In genomic region chr12:24950376-24951046, GRCm38 (mm10) we compare ENCODE assay signal across 12 mouse cellular contexts. TPM values are rescaled to one million over a fixed set of nuclear protein-coding genes. Genes with fewer than 3 reads are reported as not detected.
DNase-seq lines count a peak whose midpoint lies in the region; ATAC-seq and TF ChIP-seq lines count a peak whose summit lies in the region.
"Had no signal": no experiment of that assay in that cellular context is flagged by ENCODE, and none has a peak within 500 bp of the region (broad histone marks: within the 10 kb centered on the region; RNA-seq: fewer than 3 reads in every experiment).

No protein-coding gene starts in this region.

- TF ChIP-seq POLR2A in heart, adult 2 months (IDR thresholded peaks at IDR 0.05; ENCODE audit: insufficient read depth, low read depth, low read length): no peak
- no peak for TF ChIP-seq POLR2A in cortical plate, adult 2 months (IDR thresholded peaks at IDR 0.05; ENCODE audit: extremely low read depth, insufficient read depth, low read length)

- H3K4me1 ChIP-seq in heart, adult 2 months (ENCODE audit: control insufficient read depth, insufficient read depth, low read length): no peaks in the 10 kb centered on the region
- no peaks in the 10 kb centered on the region for H3K4me1 ChIP-seq in midbrain, postnatal 0 days (ENCODE audit: insufficient read depth, low read length)
- H3K4me1 ChIP-seq in midbrain, embryonic 16.5 days (ENCODE audit: control insufficient read depth, insufficient read depth, low read length): no peaks in the 10 kb centered on the region
- no peaks in the 10 kb centered on the region for H3K4me1 ChIP-seq in cortical plate, adult 2 months (ENCODE audit: control insufficient read depth, insufficient read depth, low read length)
- H3K4me1 ChIP-seq: intestine, embryonic 15.5 days had no signal

- no peaks in the 10 kb centered on the region for H3K36me3 ChIP-seq in heart, adult 2 months (ENCODE audit: control insufficient read depth, insufficient read depth, low read length)
- H3K36me3 ChIP-seq in midbrain, postnatal 0 days (ENCODE audit: insufficient read depth, low read length): peaks cover 24% of the 10 kb centered on the region
- peaks cover 31% of the 10 kb centered on the region for H3K36me3 ChIP-seq in midbrain, embryonic 16.5 days (ENCODE audit: control insufficient read depth, insufficient read depth, low read length)

- peak; percentile 52 for TF ChIP-seq CTCF in heart, adult 2 months (IDR thresholded peaks at IDR 0.05)
- TF ChIP-seq CTCF in midbrain, postnatal 0 days (IDR thresholded peaks at IDR 0.05): peak; percentile 68
- TF ChIP-seq CTCF in cortical plate, adult 2 months (IDR thresholded peaks at IDR 0.05; ENCODE audit: extremely low read depth, insufficient read depth, low read length): peak; percentile 36

- no peaks in the 10 kb centered on the region for H3K9me3 ChIP-seq in midbrain, postnatal 0 days (ENCODE audit: low read length)
- no peaks in the 10 kb centered on the region for H3K9me3 ChIP-seq in midbrain, embryonic 16.5 days (replicated peaks; ENCODE audit: control insufficient read depth, low read length, poor library complexity, severe bottlenecking)
- H3K9me3 ChIP-seq: intestine, embryonic 15.5 days; limb, embryonic 13.5 days had no signal

- no peaks in the 10 kb centered on the region for H3K27me3 ChIP-seq in heart, adult 2 months (ENCODE audit: control insufficient read depth, insufficient read depth, low read length)
- H3K27me3 ChIP-seq in midbrain, postnatal 0 days (ENCODE audit: insufficient read depth, low read length): no peaks in the 10 kb centered on the region
- H3K27me3 ChIP-seq in midbrain, embryonic 16.5 days (ENCODE audit: control insufficient read depth, insufficient read depth, low read depth, low read length): no peaks in the 10 kb centered on the region
- H3K27me3 ChIP-seq: intestine, embryonic 15.5 days; limb, embryonic 13.5 days had no signal

- no peak overlapping the region for H3K27ac ChIP-seq in heart, adult 2 months
- H3K27ac ChIP-seq in midbrain, postnatal 0 days (ENCODE audit: low read depth, low read length): no peak overlapping the region
- no peak overlapping the region for H3K27ac ChIP-seq in midbrain, embryonic 16.5 days (ENCODE audit: low read length)
- H3K27ac ChIP-seq in cortical plate, adult 2 months (ENCODE audit: insufficient read depth, low read length): no peak overlapping the region
- H3K27ac ChIP-seq: intestine, embryonic 15.5 days; limb, embryonic 13.5 days had no signal

- no peak for ATAC-seq in midbrain, postnatal 0 days (ENCODE audit: low FRiP score)
- no peak for ATAC-seq in midbrain, embryonic 16.5 days
- ATAC-seq: intestine, embryonic 15.5 days had no signal

- DNase-seq in heart, adult 2 months: no peak
- no peak for DNase-seq in heart, adult 11 months
- peak; percentile 18 for DNase-seq in midbrain, postnatal 0 days (ENCODE audit: low spot score)
- peak; percentile 18 for DNase-seq in thymus, postnatal 25 days
- DNase-seq in neural tube, embryonic 10.5 days (ENCODE audit: extremely low spot score, low spot score): no peak
- DNase-seq in cerebellum, adult 8-10 months: no peak
- DNase-seq: cerebellum, postnatal 10 days; right cerebral cortex, postnatal 4 days had no signal

- no peak overlapping the region for H3K4me2 ChIP-seq in midbrain, postnatal 0 days (ENCODE audit: low read depth, low read length, poor library complexity, severe bottlenecking)
- no peak overlapping the region for H3K4me2 ChIP-seq in midbrain, embryonic 16.5 days (ENCODE audit: low read length)
- H3K4me2 ChIP-seq: intestine, embryonic 15.5 days; limb, embryonic 13.5 days had no signal

- no peak for TF ChIP-seq EP300 in heart, adult 2 months (IDR thresholded peaks at IDR 0.05; ENCODE audit: insufficient read depth, low read depth, low read length)

- no peak overlapping the region for H3K9ac ChIP-seq in heart, adult 2 months (ENCODE audit: low read depth, low read length)
- no peak overlapping the region for H3K9ac ChIP-seq in midbrain, postnatal 0 days (replicated peaks; ENCODE audit: low read length, poor library complexity, severe bottlenecking)
- no peak overlapping the region for H3K9ac ChIP-seq in midbrain, embryonic 16.5 days (ENCODE audit: low read depth, low read length)
- H3K9ac ChIP-seq: intestine, embryonic 15.5 days; limb, embryonic 13.5 days had no signal

- no peaks in the 10 kb centered on the region for H3K79me2 ChIP-seq in heart, adult 2 months (replicated peaks; ENCODE audit: control insufficient read depth, insufficient read depth, low read length)

- WGBS in heart, adult 2 months: 92% methylated on average over 7 of the region's 7 CpGs
- whole genome bisulfite sequencing in midbrain, postnatal 0 days: 89% methylated on average over 7 of the region's 7 CpGs
- 90% methylated on average over 7 of the region's 7 CpGs for WGBS in midbrain, embryonic 16.5 days

- intact Hi-C loops in heart, adult 2 months (cut with DNase I): no loop called here

- H3K4me3 ChIP-seq in heart, adult 2 months: no peak overlapping the region
- H3K4me3 ChIP-seq in midbrain, postnatal 0 days (ENCODE audit: low read depth, low read length): no peak overlapping the region
- H3K4me3 ChIP-seq in midbrain, embryonic 16.5 days (ENCODE audit: low read depth, low read length): no peak overlapping the region
- H3K4me3 ChIP-seq in cortical plate, adult 2 months (ENCODE audit: insufficient read depth, low read length): no peak overlapping the region
- H3K4me3 ChIP-seq: intestine, embryonic 15.5 days; limb, embryonic 13.5 days had no signal

RNA-seq across cellular contexts. Expression of gene Kidins220, which starts 24.2 kb away (rescaled TPM):
- total RNA-seq in heart, adult 2 months (2021): 10 to 100 TPM; 68.4 TPM
- 41.6 and 52.9 TPM in 2 replicates for polyA plus RNA-seq in heart, adult 2 months (2012; rRNA removed)
- total RNA-seq in midbrain, postnatal 0 days (2014; rRNA removed): 295 and 357 TPM in 2 replicates
- polyA plus RNA-seq in midbrain, postnatal 0 days (2015; fragmentation: Nextera tagmentation; extraction: Ambion mirVana): 98.2 and 104 TPM in 2 replicates
- 172 and 177 TPM in 2 replicates for polyA plus RNA-seq in midbrain, embryonic 16.5 days (2015; fragmentation: Nextera tagmentation; extraction: Ambion mirVana)
- polyA plus RNA-seq in cortical plate, adult 2 months (2012; rRNA removed): 225 TPM in 2 replicates

Comparison
In these comparisons a context has a peak if more than half of its experiments do, and no peak if none do; other contexts are left out.
1. DNase-seq: peak in midbrain, postnatal 0 days (single experiment) and thymus, postnatal 25 days (single experiment); none in heart, adult 2 months (0 of 2), heart, adult 11 months (single experiment), neural tube, embryonic 10.5 days (single experiment) and cerebellum, adult 8-10 months (single experiment).
2. Peak in every context shown above with its lines, with median percentiles within 50 percentile points of each other: CTCF ChIP-seq.